Mouse (Mus musculus): Measurements from ENCODE around the gene Tssc4. TPM values are rescaled to one million over a fixed set of nuclear protein-coding genes. Genes with fewer than 3 reads are reported as not detected.
A peak's percentile ranks its signal among the peaks of the same experiment; 100 is the strongest.

Tssc4 gene
- polyA plus RNA-seq, 1 experiment from 2014 or later, result 32.8 TPM

DNA sequence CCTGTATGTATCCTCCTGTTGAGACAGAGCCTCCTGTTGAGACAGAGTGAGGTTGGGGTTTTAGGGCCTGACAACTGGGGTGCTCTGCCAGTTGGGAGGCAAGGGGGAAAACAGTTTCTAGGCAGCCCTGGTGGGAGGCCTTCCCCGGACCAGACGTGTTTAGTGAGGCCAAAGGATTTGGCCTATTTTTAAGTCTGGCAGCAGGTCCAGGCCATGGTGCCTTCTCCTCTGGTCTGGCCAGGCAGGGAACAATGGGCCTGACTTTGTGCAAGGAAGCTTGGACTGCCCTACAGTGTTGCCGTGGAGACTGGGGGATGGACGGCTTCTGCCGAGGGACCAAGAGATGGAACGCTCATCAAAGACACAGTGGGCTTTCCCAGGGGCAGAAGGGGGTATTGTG lies 4.8 kb upstream of the Tssc4 start:
- Histone ChIP-seq H3K9ac (ENCODE audit: low read depth, low read length) (no peak overlapping the region), H3K4me3 (ENCODE audit: low read depth, low read length) (no peak overlapping the region), H3K4me2 (replicated peaks; ENCODE audit: low read depth) (no peak overlapping the region), H3K4me1 (replicated peaks; ENCODE audit: control insufficient read depth, insufficient read depth, low read length) (peaks cover 5% of the 10 kb centered on the region), H3K27ac (ENCODE audit: low read depth, low read length) (no peak overlapping the region), H3K36me3 (ENCODE audit: control insufficient read depth, insufficient read depth) (peaks cover 49% of the 10 kb centered on the region), H3K9me3 (ENCODE audit: control insufficient read depth) (no peaks in the 10 kb centered on the region), H3K27me3 (replicated peaks; ENCODE audit: control insufficient read depth, insufficient read depth, low read length) (no peaks in the 10 kb centered on the region)
- no peak for ATAC-seq
- TF ChIP-seq CTCF (IDR thresholded peaks at IDR 0.05; ENCODE audit: low read depth), result no peak
- 79% methylated on average over 6 of the region's 6 CpGs for WGBS

- TF ChIP-seq CTCF (IDR thresholded peaks at IDR 0.05; ENCODE audit: low read depth), result no peak
- H3K36me3 ChIP-seq (ENCODE audit: control insufficient read depth, insufficient read depth), result peaks cover 49% of the 10 kb centered on the region
Measured at GRCm38 (mm10) chr7:143065692-143066091, 3.4 kb upstream of the Tssc4 start.

GRCm38 (mm10) chr7:143067469-143067868 lies 1.6 kb upstream of the Tssc4 start:
- Histone ChIP-seq H3K9ac (ENCODE audit: low read depth, low read length) (no peak overlapping the region), H3K27ac (ENCODE audit: low read depth, low read length) (no peak overlapping the region; the same call in 1 of the 2 replicates), H3K4me1 (replicated peaks; ENCODE audit: control insufficient read depth, insufficient read depth, low read length) (peaks cover 5% of the 10 kb centered on the region), H3K27me3 (replicated peaks; ENCODE audit: control insufficient read depth, insufficient read depth, low read length) (no peaks in the 10 kb centered on the region), H3K36me3 (ENCODE audit: control insufficient read depth, insufficient read depth) (peaks cover 49% of the 10 kb centered on the region), H3K4me3 (ENCODE audit: low read depth, low read length) (no peak overlapping the region), H3K9me3 (ENCODE audit: control insufficient read depth) (no peaks in the 10 kb centered on the region), H3K4me2 (replicated peaks; ENCODE audit: low read depth) (no peak overlapping the region)
- TF ChIP-seq CTCF (IDR thresholded peaks at IDR 0.05; ENCODE audit: low read depth), result no peak
- WGBS, result 73% methylated on average over 2 of the region's 2 CpGs
- no peak for ATAC-seq

More at GRCm38 (mm10) chr7:143065692-143066091, 3.4 kb upstream of the Tssc4 start:
- Histone ChIP-seq H3K4me2 (replicated peaks; ENCODE audit: low read depth) (no peak overlapping the region), H3K4me1 (replicated peaks; ENCODE audit: control insufficient read depth, insufficient read depth, low read length) (peaks cover 5% of the 10 kb centered on the region), H3K27ac (ENCODE audit: low read depth, low read length) (no peak overlapping the region), H3K4me3 (ENCODE audit: low read depth, low read length) (no peak overlapping the region), H3K27me3 (replicated peaks; ENCODE audit: control insufficient read depth, insufficient read depth, low read length) (no peaks in the 10 kb centered on the region), H3K9me3 (ENCODE audit: control insufficient read depth) (no peaks in the 10 kb centered on the region), H3K9ac (ENCODE audit: low read depth, low read length) (no peak overlapping the region)
- ATAC-seq, result no peak
- WGBS, result 87% methylated on average over 2 of the region's 2 CpGs

GRCm38 (mm10) chr7:143067897-143068296 lies 1.2 kb upstream of the Tssc4 start:
- Histone ChIP-seq H3K9ac (ENCODE audit: low read depth, low read length) (no peak overlapping the region), H3K4me2 (replicated peaks; ENCODE audit: low read depth) (no peak overlapping the region), H3K4me1 (replicated peaks; ENCODE audit: control insufficient read depth, insufficient read depth, low read length) (peaks cover 5% of the 10 kb centered on the region), H3K36me3 (ENCODE audit: control insufficient read depth, insufficient read depth) (peaks cover 48% of the 10 kb centered on the region), H3K27me3 (replicated peaks; ENCODE audit: control insufficient read depth, insufficient read depth, low read length) (no peaks in the 10 kb centered on the region), H3K27ac (ENCODE audit: low read depth, low read length) (no peak overlapping the region; the same call in 1 of the 2 replicates), H3K4me3 (ENCODE audit: low read depth, low read length) (no peak overlapping the region), H3K9me3 (ENCODE audit: control insufficient read depth) (no peaks in the 10 kb centered on the region)
- no peak for ATAC-seq
- no peak for TF ChIP-seq CTCF (IDR thresholded peaks at IDR 0.05; ENCODE audit: low read depth)
- 83% methylated on average over 3 of the region's 3 CpGs for WGBS

DNA sequence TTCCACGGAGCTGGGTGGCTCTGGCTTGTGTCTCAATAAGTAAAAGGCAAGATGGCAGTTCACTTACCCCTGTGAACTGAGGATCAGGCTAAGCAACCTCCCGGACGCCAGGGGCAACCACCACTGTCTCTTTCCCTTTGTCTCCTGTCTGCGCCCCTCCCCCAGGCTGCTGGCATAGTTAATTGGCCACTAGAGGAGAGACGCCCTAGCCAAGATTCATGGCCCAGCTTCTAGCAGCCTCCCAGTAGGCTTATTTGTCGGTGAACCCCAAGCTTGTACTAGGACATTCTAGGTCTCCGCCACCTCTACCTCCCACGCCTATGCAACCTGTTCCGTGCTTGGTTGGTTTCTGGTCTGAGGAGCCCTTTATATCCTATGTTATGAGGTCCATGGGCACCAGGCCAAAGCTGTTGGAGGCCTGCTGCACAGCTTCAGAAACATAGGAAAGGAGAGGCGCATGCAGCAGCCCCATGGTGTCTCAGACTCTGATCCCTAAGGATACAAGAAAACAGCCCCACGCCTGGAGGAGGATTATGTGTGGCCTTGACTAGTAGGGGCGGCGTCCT lies 650 bp upstream of the Tssc4 start:
- no peaks in the 10 kb centered on the region for H3K9me3 ChIP-seq (ENCODE audit: control insufficient read depth)
- H3K9ac ChIP-seq (ENCODE audit: low read depth, low read length), result peak overlapping the region; percentile 40
- H3K27me3 ChIP-seq (replicated peaks; ENCODE audit: control insufficient read depth, insufficient read depth, low read length), result no peaks in the 10 kb centered on the region
- ATAC-seq, result no peak
- H3K4me2 ChIP-seq (replicated peaks; ENCODE audit: low read depth), result peak overlapping the region; percentile 83
- TF ChIP-seq CTCF (IDR thresholded peaks at IDR 0.05; ENCODE audit: low read depth), result no peak
- 50% methylated on average over 13 of the region's 13 CpGs for WGBS
- H3K4me1 ChIP-seq (replicated peaks; ENCODE audit: control insufficient read depth, insufficient read depth, low read length), result peaks cover 5% of the 10 kb centered on the region
- peak overlapping the region; percentile 91 for H3K27ac ChIP-seq (ENCODE audit: low read depth, low read length)
- H3K36me3 ChIP-seq (ENCODE audit: control insufficient read depth, insufficient read depth), result peaks cover 43% of the 10 kb centered on the region
- peak overlapping the region; percentile 29 for H3K4me3 ChIP-seq (ENCODE audit: low read depth, low read length)

- ATAC-seq, result no peak
- Histone ChIP-seq H3K4me1 (replicated peaks; ENCODE audit: control insufficient read depth, insufficient read depth, low read length) (peaks cover 5% of the 10 kb centered on the region), H3K4me2 (replicated peaks; ENCODE audit: low read depth) (peak overlapping the region; percentile 83), H3K4me3 (ENCODE audit: low read depth, low read length) (peak overlapping the region; percentile 69), H3K9ac (ENCODE audit: low read depth, low read length) (peak overlapping the region; percentile 66), H3K36me3 (ENCODE audit: control insufficient read depth, insufficient read depth) (peaks cover 28% of the 10 kb centered on the region), H3K27me3 (replicated peaks; ENCODE audit: control insufficient read depth, insufficient read depth, low read length) (no peaks in the 10 kb centered on the region), H3K9me3 (ENCODE audit: control insufficient read depth) (no peaks in the 10 kb centered on the region), H3K27ac (ENCODE audit: low read depth, low read length) (peak overlapping the region; percentile 60)
- 9% methylated on average over 30 of the region's 30 CpGs for WGBS
- no peak for TF ChIP-seq CTCF (IDR thresholded peaks at IDR 0.05; ENCODE audit: low read depth)
Measured at GRCm38 (mm10) chr7:143069751-143070400, 827 bp downstream of the Tssc4 start.
